Mouse (Mus musculus) stomach, postnatal 0 days (tissue): ENCODE data around the gene Rad51ap1. TPM values are rescaled to one million over a fixed set of nuclear protein-coding genes. Genes with fewer than 3 reads are reported as not detected.

Source experiments
- ATAC-seq: fragments of 200-750 bp; cut with Nextera tagmentation; 2 replicates; pipeline ENCODE4 v1.8.0; 2017; ENCODE audit not compliant: low FRiP score, low TSS enrichment
- DNase-seq: peaks from one replicate; pipeline ENCODE4 v3.0.0-alpha.2; 2016; ENCODE audit warnings: low spot score
- H3K27ac ChIP-seq: fragments of 300-500 bp; sonication (generic); replicated peaks from 2 replicates; pipeline ENCODE4 v1.5.1; 2014; ENCODE audit warnings: mild to moderate bottlenecking, control low read depth
- H3K27me3 ChIP-seq: fragments of 300-500 bp; sonication (generic); 2 replicates; pipeline ENCODE4 v1.6.1; 2014; ENCODE audit warnings: low read length; ENCODE audit not compliant: control insufficient read depth, insufficient read depth
- H3K36me3 ChIP-seq: fragments of 300-500 bp; sonication (generic); 2 replicates; pipeline ENCODE4 v1.6.1; 2014; ENCODE audit warnings: low read length, mixed read lengths; ENCODE audit not compliant: control insufficient read depth, insufficient read depth
- H3K4me1 ChIP-seq: fragments of 300-500 bp; sonication (generic); replicated peaks from 2 replicates; pipeline ENCODE4 v1.6.1; 2014; ENCODE audit warnings: antibody characterized with exemption; ENCODE audit not compliant: control insufficient read depth, insufficient read depth
- H3K4me2 ChIP-seq: fragments of 300-500 bp; sonication (generic); replicated peaks from 2 replicates; pipeline ENCODE4 v1.6.1; 2014; ENCODE audit warnings: low read depth, mild to moderate bottlenecking, control low read depth, moderate library complexity
- H3K4me3 ChIP-seq: fragments of 300-500 bp; sonication (generic); 2 replicates; pipeline ENCODE4 v1.5.1; 2014; ENCODE audit warnings: low read depth, low read length, control low read depth
- H3K9ac ChIP-seq: fragments of 300-500 bp; sonication (generic); 2 replicates; pipeline ENCODE4 v1.6.1; 2014; ENCODE audit warnings: mild to moderate bottlenecking, low read length, control low read depth, mixed read lengths
- H3K9me3 ChIP-seq: fragments of 300-500 bp; sonication (generic); 2 replicates; pipeline ENCODE4 v1.6.1; 2016; ENCODE audit warnings: low read length; ENCODE audit not compliant: control insufficient read depth
- CTCF ChIP-seq: IDR thresholded peaks from 2 replicates; pipeline ENCODE4 v1.5.1; 2016; ENCODE audit warnings: antibody characterized with exemption, low read depth, mild to moderate bottlenecking, moderate library complexity
- EP300 ChIP-seq: optimal IDR thresholded peaks from 2 replicates; pipeline ENCODE3; 2016; ENCODE audit warnings: antibody characterized with exemption
- WGBS: fragments of 180-500 bp; shearing (Covaris S2); extraction: QIAGEN DNeasy Blood & Tissue Kit; methylation state at CpG from one replicate; pipeline ENCODE4 v1.1.7; 2014; 5-methylcytosine and 5-hydroxymethylcytosine counted together
- polyA plus RNA-seq: library from polyadenylated mRNA; unstranded; fragments of >200 nt; fragmentation: Nextera tagmentation; extraction: Ambion mirVana; gene quantifications from 2 replicates; pipeline ENCODE4 v1.2.1, GENCODE M21; 2015

The Rad51ap1 gene
- polyA plus RNA-seq, result 13.3 and 14.6 TPM in 2 replicates

DNA sequence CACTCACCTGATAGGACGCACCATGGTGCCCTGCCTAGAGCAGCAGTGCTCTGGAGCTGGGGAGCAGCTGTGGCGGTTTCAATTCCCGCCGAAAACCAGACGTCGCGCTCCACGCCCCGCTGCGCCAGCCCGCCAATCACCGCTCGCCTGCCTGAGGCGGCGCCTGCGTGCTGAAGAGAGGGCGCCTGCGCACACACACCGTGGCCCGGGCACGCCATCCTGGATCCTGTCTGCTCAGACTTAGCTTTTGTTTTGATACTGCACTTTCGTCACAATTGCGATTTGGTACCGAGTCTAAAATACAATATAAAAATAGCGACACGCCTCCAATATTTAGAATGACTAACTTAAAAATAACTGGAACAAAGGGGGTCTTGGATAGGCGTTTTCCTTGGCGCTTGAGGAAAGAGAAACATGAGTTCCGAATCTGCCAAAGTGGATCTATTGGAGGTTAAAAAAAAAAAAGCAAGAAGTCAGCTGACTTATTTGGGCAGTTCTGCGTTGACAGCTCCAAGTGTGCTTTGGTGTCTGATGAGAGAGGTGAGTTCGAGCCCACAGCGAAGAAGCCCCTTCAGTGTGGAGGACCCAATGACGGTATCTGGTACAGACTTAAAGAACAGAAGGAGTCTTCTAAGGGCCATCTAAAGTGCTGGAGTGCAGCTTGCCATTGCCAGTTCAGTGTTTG lies at the start of gene Rad51ap1, which contains the start of gene D6Wsu163e:
Gene Rad51ap1, minus strand, starts transcription at position 101 of the 685 bp plus-strand sequence.
Gene D6Wsu163e, plus strand, starts transcription at position 476 of the 685 bp plus-strand sequence.
- no peak for TF ChIP-seq EP300
- no peak for TF ChIP-seq CTCF
- peaks cover 4% of the 10 kb centered on the region; the same call in 1 of the 2 replicates for H3K4me1 ChIP-seq
- WGBS, result under 1% methylated on average over 33 of the region's 33 CpGs
- H3K9me3 ChIP-seq, result no peaks in the 10 kb centered on the region
- ATAC-seq (peak; percentile 99), DNase-seq (peak; percentile 95)
- peak within 1 kb of the TSS; percentile 96 for H3K4me2 ChIP-seq
- H3K4me3 ChIP-seq, result peak within 1 kb of the TSS; percentile 67
- H3K36me3 ChIP-seq, result 0 out of 2 replicates have a peak, but pooled peaks cover 5% of the 10 kb centered on the region
- H3K9ac ChIP-seq, result peak within 1 kb of the TSS; percentile 67
- peak within 1 kb of the TSS; percentile 69 for H3K27ac ChIP-seq
- H3K27me3 ChIP-seq, result no peaks in the 10 kb centered on the region

DNA sequence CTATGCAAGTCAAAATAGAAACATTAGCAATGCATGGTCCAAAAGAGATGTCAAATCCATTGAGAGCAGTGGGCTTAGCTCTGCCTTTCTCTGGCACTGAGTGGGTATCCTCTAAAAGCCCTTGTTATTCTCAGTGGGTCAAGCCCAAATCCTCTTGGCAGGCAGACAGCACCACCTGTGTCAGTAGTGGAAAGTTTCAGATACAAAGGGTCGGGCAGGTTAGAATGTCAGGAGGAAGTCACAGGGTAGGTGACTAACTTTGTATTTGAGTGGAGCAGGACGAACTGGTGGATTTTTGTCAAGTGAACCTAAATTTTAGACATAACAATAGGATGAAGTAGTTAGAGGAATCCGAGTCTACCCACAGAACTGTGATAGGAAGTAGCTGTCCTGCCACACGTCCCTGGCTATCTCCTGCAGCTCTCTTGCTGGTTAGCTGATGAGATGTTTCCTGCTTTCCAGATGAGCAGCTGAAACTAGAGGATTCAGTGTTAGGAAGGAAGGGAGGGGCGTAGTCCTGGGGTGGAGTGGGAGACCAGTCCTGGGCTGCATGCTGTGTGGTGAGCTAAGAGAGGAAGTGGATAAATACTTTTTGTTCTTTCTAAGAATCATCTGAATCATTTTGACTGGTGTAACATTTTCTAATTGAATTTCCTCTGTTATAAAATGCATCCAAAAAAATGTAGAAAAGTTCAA lies 42.3 kb upstream of the Rad51ap1 start:
- Histone ChIP-seq H3K9me3 (no peaks in the 10 kb centered on the region), H3K4me2 (no peak overlapping the region), H3K4me1 (no peaks in the 10 kb centered on the region), H3K27me3 (no peaks in the 10 kb centered on the region), H3K27ac (no peak overlapping the region), H3K4me3 (no peak overlapping the region), H3K36me3 (no peaks in the 10 kb centered on the region), H3K9ac (no peak overlapping the region)
- DNase-seq (no peak), ATAC-seq (no peak)
- TF ChIP-seq EP300, result no peak
- TF ChIP-seq CTCF, result no peak
- WGBS, result 47% methylated on average over 5 of the region's 5 CpGs

DNA sequence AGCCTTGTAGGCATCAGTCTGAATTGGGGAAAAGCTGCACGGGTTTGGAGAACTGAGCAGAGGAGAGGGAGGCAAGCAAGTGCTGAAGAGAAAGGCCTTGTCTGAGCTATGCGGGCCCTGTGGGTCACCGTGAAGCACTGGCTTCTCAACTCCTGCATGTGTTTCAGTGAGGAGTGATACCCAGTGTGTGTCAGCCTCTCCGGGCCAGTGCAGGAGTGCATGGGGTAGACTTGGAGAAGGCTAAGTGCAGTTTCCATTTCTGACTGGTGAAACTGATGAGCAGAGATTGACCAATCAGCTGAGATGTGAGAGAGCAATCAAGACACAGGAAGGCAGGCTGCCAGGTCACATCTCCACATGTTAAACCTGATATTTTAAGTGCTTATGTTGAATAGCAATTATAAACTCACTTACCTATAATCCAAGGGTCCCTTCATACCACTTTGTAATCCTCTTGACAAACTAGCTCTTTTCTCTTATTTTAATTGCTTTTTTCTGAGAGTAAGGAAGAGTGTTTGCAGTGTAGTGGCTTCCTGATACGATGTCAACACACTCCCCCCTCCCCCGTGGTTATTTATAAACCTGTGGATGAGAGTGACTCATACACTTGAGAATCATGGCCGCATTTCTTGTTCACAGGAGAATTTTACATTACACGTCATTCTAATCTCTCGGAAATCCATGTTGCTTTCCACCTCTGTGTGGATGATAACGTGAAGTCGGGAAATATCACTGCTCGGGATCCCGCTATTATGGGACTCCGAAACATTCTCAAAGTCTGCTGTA lies 27.0 kb upstream of the Rad51ap1 start:
- Histone ChIP-seq H3K9me3 (no peaks in the 10 kb centered on the region), H3K4me1 (no peaks in the 10 kb centered on the region), H3K27ac (no peak overlapping the region), H3K4me3 (no peak overlapping the region), H3K9ac (no peak overlapping the region), H3K36me3 (peaks cover 3% of the 10 kb centered on the region; the same call in 1 of the 2 replicates), H3K27me3 (no peaks in the 10 kb centered on the region), H3K4me2 (no peak overlapping the region)
- ATAC-seq (no peak), DNase-seq (no peak)
- no peak for TF ChIP-seq CTCF
- TF ChIP-seq EP300, result no peak
- 85% methylated on average over 14 of the region's 14 CpGs for WGBS

DNA sequence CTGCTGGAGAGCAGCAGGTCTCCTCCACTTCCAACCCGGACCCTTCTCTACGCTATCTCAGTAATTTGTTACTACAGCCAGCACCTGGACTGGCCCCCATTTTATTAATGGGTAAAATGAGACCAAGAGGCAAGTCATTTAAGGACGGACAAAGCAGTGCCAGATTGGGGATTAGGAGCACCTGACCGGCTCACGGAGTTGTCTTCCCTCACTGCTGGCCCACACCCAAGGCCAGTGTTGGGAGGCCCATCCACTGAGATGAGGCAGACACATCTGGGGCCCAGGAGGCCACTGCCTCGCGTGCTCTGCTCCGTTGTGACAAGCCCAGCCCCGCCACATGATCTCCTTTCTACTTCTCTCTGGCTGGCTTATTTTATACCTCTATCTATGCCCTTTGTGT lies 24.0 kb upstream of the Rad51ap1 start:
- Histone ChIP-seq H3K27me3 (no peaks in the 10 kb centered on the region), H3K9ac (no peak overlapping the region), H3K4me3 (no peak overlapping the region), H3K27ac (no peak overlapping the region), H3K36me3 (peaks cover 3% of the 10 kb centered on the region; the same call in 1 of the 2 replicates), H3K4me2 (no peak overlapping the region), H3K4me1 (no peaks in the 10 kb centered on the region), H3K9me3 (no peaks in the 10 kb centered on the region)
- DNase-seq (no peak), ATAC-seq (no peak)
- 82% methylated on average over 9 of the region's 9 CpGs for WGBS
- TF ChIP-seq EP300, result no peak
- no peak for TF ChIP-seq CTCF

DNA sequence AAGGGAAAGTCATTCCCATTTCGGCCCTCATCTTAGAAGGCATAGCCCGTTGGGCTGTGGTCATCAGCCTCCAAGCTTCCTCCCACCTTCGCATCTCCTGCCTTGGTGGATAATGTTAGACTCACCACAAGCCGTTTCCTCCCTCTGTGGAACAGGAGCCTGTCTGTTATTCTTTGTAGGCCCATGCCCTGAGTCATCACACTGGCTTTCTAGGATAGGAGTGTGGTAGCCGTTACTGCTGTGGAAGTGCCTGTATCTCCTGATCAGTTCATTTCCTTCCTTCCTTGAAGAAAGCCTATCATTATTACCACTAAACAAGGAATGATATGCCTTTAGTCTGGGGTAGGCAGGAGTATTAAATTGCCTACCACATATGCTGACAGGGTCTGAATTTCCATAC lies 23.3 kb upstream of the Rad51ap1 start:
- Histone ChIP-seq H3K4me1 (no peaks in the 10 kb centered on the region), H3K4me2 (no peak overlapping the region), H3K36me3 (peaks cover 2% of the 10 kb centered on the region; the same call in 1 of the 2 replicates), H3K4me3 (no peak overlapping the region), H3K9me3 (no peaks in the 10 kb centered on the region), H3K27me3 (no peaks in the 10 kb centered on the region), H3K27ac (no peak overlapping the region), H3K9ac (no peak overlapping the region)
- 90% methylated on average over 5 of the region's 5 CpGs for WGBS
- TF ChIP-seq EP300, result no peak
- TF ChIP-seq CTCF, result no peak
- ATAC-seq (no peak), DNase-seq (no peak)
